Mouse (Mus musculus) olfactory bulb, adult 2 months (tissue): ENCODE results near the gene Cnst. TPM values are rescaled to one million over a fixed set of nuclear protein-coding genes. Genes with fewer than 3 reads are reported as not detected.

Experiments used
- H3K27ac ChIP-seq: fragments of 200-500 bp; 2 replicates; pipeline ENCODE4 v1.5.1; 2012; ENCODE audit warnings: low read depth, low read length; ENCODE audit not compliant: insufficient read depth
- H3K4me1 ChIP-seq: fragments of 200-500 bp; 2 replicates; pipeline ENCODE4 v1.6.1; 2012; ENCODE audit warnings: low read length; ENCODE audit not compliant: control insufficient read depth, insufficient read depth
- H3K4me3 ChIP-seq: fragments of 200-500 bp; 2 replicates; pipeline ENCODE4 v1.5.1; 2012; ENCODE audit warnings: mild to moderate bottlenecking, low read depth, low read length, moderate library complexity; ENCODE audit not compliant: insufficient read depth
- CTCF ChIP-seq: fragments of 200-500 bp; IDR thresholded peaks from 2 replicates; pipeline ENCODE4 v1.5.1; 2012; ENCODE audit warnings: low read depth, mild to moderate bottlenecking, low read length, moderate library complexity; ENCODE audit not compliant: insufficient read depth
- POLR2A ChIP-seq: fragments of 200-500 bp; IDR thresholded peaks from 2 replicates; pipeline ENCODE4 v1.6.1; 2012; ENCODE audit warnings: mild to moderate bottlenecking, low read depth, low read length, moderate library complexity; ENCODE audit not compliant: insufficient read depth
- WGBS: fragments of 180-500 bp; shearing (Covaris S2); methylation state at CpG from one replicate; pipeline ENCODE4 v1.1.7; 2018; 5-methylcytosine and 5-hydroxymethylcytosine counted together
- polyA plus RNA-seq: library from polyadenylated mRNA; stranded (reverse); fragments of >200 nt; gene quantifications from 2 replicates; pipeline ENCODE4 v1.2.4, GENCODE M21; 2012; ENCODE audit warnings: low replicate concordance; ENCODE audit not compliant: missing spikeins, insufficient read depth, insufficient read length

Cnst gene
- polyA plus RNA-seq, 1 experiment: not detected

DNA sequence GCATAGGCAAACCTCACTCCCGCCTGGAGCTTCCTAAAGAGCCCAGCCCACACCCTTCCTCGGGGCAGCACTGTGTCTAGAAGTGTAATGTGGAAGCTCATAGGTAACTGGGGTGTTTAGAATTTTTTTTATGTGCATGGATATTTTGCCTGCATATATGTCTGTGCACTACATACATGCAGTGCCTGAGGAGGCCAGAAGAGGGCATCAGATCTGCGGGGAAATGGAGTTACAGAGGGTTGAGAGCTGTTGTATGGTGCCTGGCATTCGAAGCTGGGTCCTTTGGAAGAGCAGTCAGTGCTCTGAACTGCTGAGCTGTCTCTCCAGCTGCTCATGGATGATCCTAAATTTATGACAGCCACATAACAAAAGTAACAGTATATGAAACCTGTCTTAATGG lies 77.5 kb downstream of the Cnst start:
- H3K4me1 ChIP-seq: peaks cover 7% of the 10 kb centered on the region; the same call in 1 of the 2 replicates
- TF ChIP-seq POLR2A: no peak
- TF ChIP-seq CTCF: 0 out of 2 replicates have a peak, but pooled peaks have one; percentile 8
- H3K4me3 ChIP-seq: no peak overlapping the region
- WGBS: 66% methylated on average over 4 of the region's 4 CpGs
- H3K27ac ChIP-seq: no peak overlapping the region

DNA sequence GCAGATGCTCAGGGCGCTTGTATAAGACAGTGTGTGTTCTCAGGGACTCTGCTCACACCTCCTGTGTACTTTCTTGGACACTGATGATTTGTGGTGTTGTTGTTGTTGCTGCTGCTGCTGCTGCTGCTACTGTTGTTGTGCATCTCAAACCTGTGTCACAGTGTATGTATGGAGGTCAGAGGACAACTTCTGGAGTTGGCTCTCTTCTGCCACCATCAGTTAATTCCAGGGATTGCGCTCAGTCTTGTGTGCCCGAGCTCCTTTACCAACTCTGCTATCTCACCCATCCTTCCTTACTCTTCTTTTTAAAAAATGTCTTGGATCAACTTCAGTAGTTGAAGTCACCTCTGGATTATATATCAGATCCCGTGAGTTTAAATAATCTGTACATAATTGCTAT lies 78.2 kb downstream of the Cnst start:
- 78% methylated on average over 4 of the region's 4 CpGs for WGBS

DNA sequence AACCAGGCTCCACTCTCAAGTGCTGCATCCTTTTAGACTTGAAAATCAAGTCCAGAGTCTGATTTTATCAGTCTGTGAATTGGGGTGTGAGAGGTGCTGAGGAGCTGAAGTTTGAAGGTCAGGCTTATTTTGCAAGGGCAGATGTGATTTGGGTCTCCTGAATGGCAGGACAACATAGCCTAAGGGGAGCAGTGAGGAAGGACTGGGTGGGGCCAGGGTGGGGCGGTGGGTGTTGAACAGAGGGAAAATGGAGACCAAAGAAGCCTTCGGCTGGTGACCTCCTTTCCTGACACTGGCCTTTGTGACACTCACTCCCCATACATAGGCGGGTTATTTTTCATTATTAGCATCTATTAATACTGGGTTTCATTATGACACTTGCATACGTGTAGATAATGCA lies 81.7 kb downstream of the Cnst start:
- H3K4me3 ChIP-seq: no peak overlapping the region
- H3K27ac ChIP-seq: no peak overlapping the region
- TF ChIP-seq CTCF (no peak), POLR2A (no peak)
- H3K4me1 ChIP-seq: peaks cover 5% of the 10 kb centered on the region; the same call in 1 of the 2 replicates
- 89% methylated on average over 4 of the region's 4 CpGs for WGBS

More for the DNA sequence above, 78.2 kb downstream of the Cnst start:
- Histone ChIP-seq H3K4me3 (no peak overlapping the region), H3K4me1 (peaks cover 7% of the 10 kb centered on the region; the same call in 1 of the 2 replicates), H3K27ac (no peak overlapping the region)
- TF ChIP-seq POLR2A: no peak
- TF ChIP-seq CTCF: no peak

DNA sequence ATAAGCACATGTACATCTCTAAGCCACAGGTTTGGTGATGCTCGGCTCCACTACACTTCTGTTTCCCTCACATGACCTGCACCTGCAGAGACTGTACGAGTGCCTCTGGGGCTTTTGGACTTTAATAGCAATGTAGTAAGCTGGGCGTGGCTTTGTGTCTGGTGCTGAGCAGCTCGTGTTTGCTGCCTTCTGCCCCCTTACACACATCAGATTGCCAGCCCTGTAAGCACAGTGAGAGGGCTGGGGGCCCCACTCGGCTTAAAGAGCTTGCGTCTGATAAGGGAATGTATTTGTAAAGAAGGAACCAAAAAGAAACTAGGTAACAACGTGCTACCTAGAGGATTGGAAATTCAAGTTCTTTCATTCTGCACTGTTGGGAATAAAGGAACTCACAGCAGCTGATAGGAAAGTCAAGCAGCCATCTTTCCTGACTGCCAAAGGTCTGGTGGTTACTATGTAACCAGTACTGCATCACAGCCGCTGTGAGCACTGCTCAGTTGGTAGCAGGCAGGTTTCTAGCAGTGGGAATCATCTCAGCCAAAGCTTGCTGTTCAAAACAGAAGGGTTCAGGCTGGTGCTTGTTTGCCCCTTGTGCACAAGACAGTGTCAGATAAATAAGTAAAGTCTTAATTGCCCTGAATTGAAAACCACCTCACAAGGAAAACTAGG lies 82.4 kb downstream of the Cnst start:
- H3K4me3 ChIP-seq: no peak overlapping the region
- no peak for TF ChIP-seq CTCF
- TF ChIP-seq POLR2A: no peak
- no peak overlapping the region for H3K27ac ChIP-seq
- peaks cover 9% of the 10 kb centered on the region; the same call in 1 of the 2 replicates for H3K4me1 ChIP-seq
- WGBS: 51% methylated on average over 8 of the region's 8 CpGs

DNA sequence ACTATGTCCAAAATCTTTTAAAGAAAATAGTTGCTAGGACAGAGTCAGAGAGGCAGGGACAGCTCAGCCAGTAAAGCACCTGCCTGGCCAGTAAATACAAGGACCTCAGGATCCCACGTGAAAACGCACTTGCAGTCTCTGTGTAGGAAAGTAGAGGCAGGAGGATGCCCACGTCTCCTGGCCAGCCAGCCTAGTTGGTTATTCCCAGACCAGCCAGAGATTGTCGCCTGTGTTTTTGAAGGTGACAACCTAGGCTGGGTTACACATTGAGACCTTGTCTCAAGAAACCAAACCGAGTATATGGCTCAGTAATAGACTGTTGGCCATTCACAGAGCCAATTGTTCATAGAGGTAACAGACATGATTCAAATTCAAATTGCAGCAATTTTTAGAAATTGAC lies 83.1 kb downstream of the Cnst start:
- Histone ChIP-seq H3K4me3 (no peak overlapping the region), H3K27ac (no peak overlapping the region), H3K4me1 (peaks cover 9% of the 10 kb centered on the region; the same call in 1 of the 2 replicates)
- TF ChIP-seq CTCF (no peak), POLR2A (no peak)
- WGBS: 85% methylated on average over 5 of the region's 5 CpGs

DNA sequence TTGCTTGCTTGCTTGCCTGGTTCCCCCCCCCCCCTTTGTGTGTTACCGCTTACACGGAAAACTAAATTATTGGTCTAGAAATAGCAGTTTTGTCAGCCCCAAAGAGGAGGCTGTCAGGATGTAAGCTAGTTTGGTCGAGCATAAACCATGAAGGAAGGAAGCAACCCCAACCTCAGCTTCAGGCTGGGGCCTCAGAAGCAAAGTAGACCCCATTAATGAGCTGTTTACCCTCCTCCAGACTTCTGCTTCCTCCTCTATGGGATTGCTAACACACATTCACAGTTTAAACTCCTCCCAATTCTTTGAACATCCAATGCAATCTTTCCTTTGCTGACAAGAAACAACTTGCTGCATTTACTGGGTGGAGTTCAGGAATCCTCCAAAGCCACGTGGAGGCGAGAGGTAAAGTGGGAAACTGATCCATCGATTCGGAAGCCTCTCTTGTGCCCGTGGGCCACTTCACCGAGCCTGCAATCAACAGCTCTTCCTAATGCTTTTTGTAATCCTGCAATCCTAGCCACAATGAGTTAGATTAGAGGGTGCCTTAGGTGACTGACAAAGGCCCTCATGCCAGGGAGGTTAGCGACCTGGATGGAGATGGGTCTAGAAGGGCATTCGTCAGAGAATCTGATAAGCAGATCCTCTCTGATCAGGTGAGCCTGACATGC lies 86.7 kb downstream of the Cnst start:
- WGBS: 51% methylated on average over 11 of the region's 11 CpGs
- TF ChIP-seq POLR2A (no peak), CTCF (no peak)
- Histone ChIP-seq H3K27ac (no peak overlapping the region), H3K4me3 (no peak overlapping the region), H3K4me1 (peaks cover 8% of the 10 kb centered on the region; the same call in 1 of the 2 replicates)

DNA sequence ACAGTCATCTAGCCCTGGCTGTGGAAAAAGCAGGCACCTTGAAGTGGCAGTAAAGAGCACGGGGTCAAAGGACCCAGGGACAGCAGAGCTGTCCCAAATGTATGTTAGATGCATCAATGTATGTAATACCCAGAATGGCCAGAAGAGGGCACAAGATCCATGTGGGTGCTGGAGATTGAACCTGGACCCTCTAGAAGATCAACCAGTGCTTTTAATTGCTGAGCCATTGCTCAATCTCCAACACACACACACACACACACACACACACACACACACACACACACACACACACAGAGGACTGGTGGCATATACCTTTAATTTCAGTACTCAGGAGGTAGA lies 87.2 kb downstream of the Cnst start:
- Histone ChIP-seq H3K27ac (no peak overlapping the region), H3K4me1 (peaks cover 6% of the 10 kb centered on the region; the same call in 1 of the 2 replicates), H3K4me3 (no peak overlapping the region)
- TF ChIP-seq POLR2A: no peak
- TF ChIP-seq CTCF: no peak
- WGBS: 30% methylated on average over 1 of the region's 1 CpGs

DNA sequence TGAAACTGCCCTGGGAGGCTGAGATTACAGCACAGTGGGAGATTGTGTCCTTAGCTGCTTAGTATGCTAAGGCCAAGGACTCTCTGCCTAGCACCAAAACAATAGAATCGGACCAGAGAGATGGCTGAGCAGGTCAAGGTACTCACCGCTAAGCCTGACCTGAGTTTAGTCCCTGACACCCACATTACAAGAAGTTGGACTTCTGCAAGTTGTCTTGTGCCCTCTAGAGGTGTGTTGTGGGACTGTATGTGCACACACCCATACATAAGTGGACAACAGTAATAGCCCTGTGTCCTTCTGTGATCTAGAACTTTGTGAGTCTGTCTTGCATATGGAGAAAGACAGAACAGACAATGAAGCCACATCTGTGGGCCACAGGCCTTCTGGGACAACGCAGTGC lies 88.0 kb downstream of the Cnst start:
- no peak for TF ChIP-seq POLR2A
- no peak for TF ChIP-seq CTCF
- 83% methylated on average over 3 of the region's 3 CpGs for WGBS
- no peak overlapping the region for H3K27ac ChIP-seq

DNA sequence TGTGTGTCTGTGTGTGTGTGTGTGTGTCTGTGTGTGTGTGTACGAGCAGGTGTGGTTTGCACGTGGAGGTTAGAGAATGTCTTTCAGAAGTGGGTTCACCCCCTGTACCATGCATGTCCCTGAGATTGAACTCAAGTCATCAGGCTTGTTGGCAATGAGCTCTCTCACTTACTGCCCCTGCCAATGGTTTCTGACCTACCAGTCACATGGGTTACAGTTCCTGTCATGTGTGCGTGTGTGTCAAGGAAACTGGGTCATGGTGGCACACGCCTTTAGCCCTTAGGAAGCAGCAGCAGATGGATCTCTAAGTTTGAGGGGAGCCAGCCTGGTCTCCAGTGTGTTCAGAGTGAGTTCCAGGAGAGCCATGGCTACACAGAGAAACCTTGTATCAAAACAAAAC lies 96.6 kb downstream of the Cnst start:
- Histone ChIP-seq H3K4me1 (no peaks in the 10 kb centered on the region; the same call in 1 of the 2 replicates), H3K27ac (no peak overlapping the region), H3K4me3 (no peak overlapping the region)
- TF ChIP-seq CTCF: no peak
- TF ChIP-seq POLR2A: no peak
- 87% methylated on average over 4 of the region's 4 CpGs for WGBS

More for the DNA sequence above, 88.0 kb downstream of the Cnst start:
- Histone ChIP-seq H3K4me3 (no peak overlapping the region), H3K4me1 (peaks cover 4% of the 10 kb centered on the region; the same call in 1 of the 2 replicates)

DNA sequence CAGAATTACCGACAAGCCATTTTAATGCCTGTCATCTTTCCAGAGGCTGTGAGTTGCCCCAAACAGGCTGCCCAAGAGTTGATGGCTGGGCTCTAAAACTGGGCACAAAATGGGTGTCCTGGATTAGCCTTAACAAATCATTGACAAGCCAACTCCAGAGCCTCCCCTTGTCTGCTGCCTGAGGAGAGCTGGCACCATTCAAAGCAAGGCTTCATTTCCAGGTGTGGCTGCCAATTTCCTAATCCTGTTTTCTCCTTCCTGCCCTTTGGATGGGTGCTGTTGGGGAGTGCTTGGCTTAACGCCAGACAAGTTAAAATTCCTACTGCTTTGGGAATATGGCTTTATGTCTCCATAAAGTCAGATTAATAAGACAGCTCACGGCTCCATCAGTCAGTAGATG lies 98.0 kb downstream of the Cnst start:
- 63% methylated on average over 3 of the region's 3 CpGs for WGBS
- no peaks in the 10 kb centered on the region; the same call in 1 of the 2 replicates for H3K4me1 ChIP-seq
- H3K27ac ChIP-seq: no peak overlapping the region
- H3K4me3 ChIP-seq: no peak overlapping the region
- TF ChIP-seq POLR2A (no peak), CTCF (no peak)
